Mouse (Mus musculus) brain, embryonic 14.5 days (tissue): ENCODE measurements around the gene Olfr1132. TPM values are rescaled to one million over a fixed set of nuclear protein-coding genes. Genes with fewer than 3 reads are reported as not detected.
"Not testable (repeated sequence)": the region's sequence is repeated elsewhere in the genome, so short reads cannot be mapped to it uniquely, and the experiment has no call there.

ENCODE experiments used
- DNase-seq: peaks from one replicate; pipeline ENCODE4 v3.0.0-alpha.2; 2011; ENCODE audit warnings: low read depth
- CTCF ChIP-seq: fragments of 200-500 bp; IDR thresholded peaks from 2 replicates; pipeline ENCODE4 v1.5.1; 2012; ENCODE audit warnings: inconsistent platforms, mild to moderate bottlenecking, moderate library complexity, borderline replicate concordance; ENCODE audit not compliant: insufficient read depth, insufficient read length; ENCODE audit errors: extremely low read depth
- POLR2A ChIP-seq: fragments of 200-500 bp; IDR thresholded peaks from 2 replicates; pipeline ENCODE4 v1.6.1; 2012; ENCODE audit warnings: mild to moderate bottlenecking, inconsistent platforms, borderline replicate concordance; ENCODE audit not compliant: poor library complexity, insufficient read depth, insufficient read length, severe bottlenecking; ENCODE audit errors: extremely low read depth
- polyA plus RNA-seq: library from polyadenylated mRNA; depleted of rRNA; stranded (reverse); fragments of >200 nt; gene quantifications from 2 replicates; pipeline ENCODE4 v1.2.3, GENCODE M21; 2012; rRNA removed

Gene Olfr1132
- polyA plus RNA-seq, result not detected in 2 replicates

GRCm38 (mm10) chr2:87637435-87637834 lies at the start of gene Olfr1132:
Gene Olfr1132 (minus strand): TSS chr2:87637535.
- no peak for DNase-seq
- TF ChIP-seq CTCF (no peak), POLR2A (no peak)

- no peak for DNase-seq
- TF ChIP-seq POLR2A (no peak), CTCF (no peak)
Measured at GRCm38 (mm10) chr2:87673564-87673963, 36.2 kb upstream of the Olfr1132 start, which contains the start of gene Olfr1135. Gene Olfr1135 (minus strand): TSS chr2:87673664.

GRCm38 (mm10) chr2:87658360-87658759 lies 21.0 kb upstream of the Olfr1132 start, which contains the start of gene Olfr1134:
Gene Olfr1134 (minus strand): TSS chr2:87658460.
- TF ChIP-seq CTCF, result no peak
- TF ChIP-seq POLR2A, result no peak
- no peak for DNase-seq

- TF ChIP-seq POLR2A, result no peak
- no peak for TF ChIP-seq CTCF
- DNase-seq, result no peak
Measured at GRCm38 (mm10) chr2:87647274-87647673, 9.9 kb upstream of the Olfr1132 start, which contains the start of gene Olfr1133. Gene Olfr1133 (minus strand): TSS chr2:87647374.

- TF ChIP-seq POLR2A, result no peak
- no peak for TF ChIP-seq CTCF
- DNase-seq, result no peak
Measured at GRCm38 (mm10) chr2:87642441-87642840, 5.1 kb upstream of the Olfr1132 start.

- no peak for DNase-seq
- TF ChIP-seq POLR2A (no peak), CTCF (no peak)
Measured at GRCm38 (mm10) chr2:87626804-87627203, 10.5 kb downstream of the Olfr1132 start, which contains the start of gene Olfr1131. Gene Olfr1131 (plus strand): TSS chr2:87627104.

- not testable (repeated sequence) for DNase-seq
Measured at GRCm38 (mm10) chr2:87605912-87606311, 31.4 kb downstream of the Olfr1132 start, which contains the start of gene Olfr1130. Gene Olfr1130 (plus strand): TSS chr2:87606212.

Other genes with a start within 250 kb of the Olfr1132 start
- not detected in 2 replicates for gene Olfr1123, start 220.9 kb downstream of the Olfr1132 start, polyA plus RNA-seq
- gene Olfr1124, start 207.3 kb downstream of the Olfr1132 start, polyA plus RNA-seq, result not detected in 2 replicates
- gene Olfr1126, start 183.6 kb downstream of the Olfr1132 start, polyA plus RNA-seq, result not detected in 2 replicates
- gene Pramel7, start 140.4 kb downstream of the Olfr1132 start, polyA plus RNA-seq, result not detected in 2 replicates
- not detected in 2 replicates for gene Pramel6, start 131.0 kb downstream of the Olfr1132 start, polyA plus RNA-seq
- not detected in 2 replicates for gene Olfr153, start 105.7 kb downstream of the Olfr1132 start, polyA plus RNA-seq
- not detected in 2 replicates for gene Olfr1128, start 92.0 kb downstream of the Olfr1132 start, polyA plus RNA-seq
- gene Olfr1129, start 63.6 kb downstream of the Olfr1132 start, polyA plus RNA-seq, result not detected in 2 replicates
- gene Olfr1130, start 31.3 kb downstream of the Olfr1132 start, polyA plus RNA-seq, result not detected in 2 replicates
- gene Olfr1131, start 10.4 kb downstream of the Olfr1132 start, polyA plus RNA-seq, result not detected in 2 replicates
- not detected in 2 replicates for gene Olfr1133, start 9.8 kb upstream of the Olfr1132 start, polyA plus RNA-seq
- gene Olfr1134, start 20.9 kb upstream of the Olfr1132 start, polyA plus RNA-seq, result not detected in 2 replicates
- not detected in 2 replicates for gene Olfr1135, start 36.1 kb upstream of the Olfr1132 start, polyA plus RNA-seq
- not detected in 2 replicates for gene Olfr1136, start 56.4 kb upstream of the Olfr1132 start, polyA plus RNA-seq
- not detected in 2 replicates for gene Olfr1137, start 75.6 kb upstream of the Olfr1132 start, polyA plus RNA-seq
- not detected in 2 replicates for gene Olfr1138, start 102.4 kb upstream of the Olfr1132 start, polyA plus RNA-seq
- not detected in 2 replicates for gene Olfr1140, start 106.2 kb upstream of the Olfr1132 start, polyA plus RNA-seq
- gene Olfr1141, start 116.5 kb upstream of the Olfr1132 start, polyA plus RNA-seq, result not detected in 2 replicates
- gene Olfr152, start 141.9 kb upstream of the Olfr1132 start, polyA plus RNA-seq, result not detected in 2 replicates
- not detected in 2 replicates for gene Olfr1143, start 163.1 kb upstream of the Olfr1132 start, polyA plus RNA-seq
- gene Olfr1145, start 172.3 kb upstream of the Olfr1132 start, polyA plus RNA-seq, result not detected in 2 replicates
- gene Olfr1148, start 193.0 kb upstream of the Olfr1132 start, polyA plus RNA-seq, result not detected in 2 replicates
- not detected in 2 replicates for gene Olfr1150-ps1, start 206.5 kb upstream of the Olfr1132 start, polyA plus RNA-seq
- not detected in 2 replicates for gene Olfr1151, start 218.3 kb upstream of the Olfr1132 start, polyA plus RNA-seq
- not detected in 2 replicates for gene Olfr1152, start 229.0 kb upstream of the Olfr1132 start, polyA plus RNA-seq